Mouse (Mus musculus): ENCODE results near the gene Igtp. TPM values are rescaled to one million over a fixed set of nuclear protein-coding genes. Genes with fewer than 3 reads are reported as not detected.
"Not testable (repeated sequence)": the region's sequence is repeated elsewhere in the genome, so short reads cannot be mapped to it uniquely, and the experiment has no call there.

The Igtp gene
- 10.9 and 11.5 TPM in 2 replicates for polyA plus RNA-seq (2015; fragmentation: Nextera tagmentation; extraction: Ambion mirVana)

DNA sequence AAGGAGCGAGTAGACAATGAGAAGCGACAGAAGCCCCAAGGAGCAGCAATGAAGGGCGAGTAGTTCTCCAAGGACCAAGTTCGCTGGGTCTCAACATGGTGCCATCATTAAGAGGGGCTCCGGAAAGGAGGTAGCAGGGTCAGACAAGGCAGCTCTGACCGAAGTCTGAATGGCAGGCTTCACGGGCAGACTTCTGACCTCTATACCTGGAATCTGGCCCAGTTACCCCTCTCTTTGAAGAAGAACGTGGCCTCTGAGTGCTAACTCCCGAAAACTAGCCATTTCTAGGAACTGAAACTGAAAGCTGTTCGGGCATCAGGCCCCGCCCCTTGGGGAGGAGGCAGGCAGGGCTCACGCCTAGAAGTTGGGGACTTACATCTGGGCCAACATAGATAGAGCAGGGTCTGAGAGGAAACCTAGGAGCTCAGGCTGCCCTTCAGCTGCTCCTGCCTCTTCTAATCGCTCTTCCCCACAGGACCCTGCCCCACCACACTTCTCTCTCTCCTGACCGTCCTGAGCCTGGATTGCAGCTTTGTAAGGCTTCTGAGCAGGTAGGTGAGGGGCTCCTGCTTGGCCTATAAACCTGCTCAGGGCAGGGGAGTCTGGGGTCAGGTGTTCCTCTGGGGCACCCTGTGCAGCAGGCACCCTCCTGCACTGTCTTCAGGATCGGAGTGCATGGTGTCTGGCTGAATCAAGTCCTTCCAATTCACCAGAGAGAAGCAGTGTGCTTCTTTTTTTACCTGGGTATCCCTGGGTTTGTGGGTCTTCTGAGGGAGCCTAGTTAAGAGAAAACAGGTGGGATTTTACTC lies at the start of gene Igtp, which contains the start of gene Irgm2:
TSS of gene Igtp (plus strand) at position 328 of the 809 bp plus-strand sequence.
TSS of gene Irgm2 (plus strand) at position 390 of the 809 bp plus-strand sequence.
- H3K4me1 ChIP-seq (replicated peaks; ENCODE audit: control insufficient read depth, insufficient read depth, low read length); H3K27me3 ChIP-seq (replicated peaks; ENCODE audit: control insufficient read depth, insufficient read depth, low read length); H3K36me3 ChIP-seq (ENCODE audit: control insufficient read depth, insufficient read depth); H3K9me3 ChIP-seq (ENCODE audit: control insufficient read depth): not testable (repeated sequence)
- peak within 1 kb of the TSS; percentile 68 for H3K4me3 ChIP-seq (ENCODE audit: low read depth, low read length)
- peak within 1 kb of the TSS; percentile 78 for H3K4me2 ChIP-seq (replicated peaks; ENCODE audit: low read depth)
- peak within 1 kb of the TSS; percentile 83 for H3K27ac ChIP-seq (ENCODE audit: low read depth, low read length)
- peak; percentile 84 for ATAC-seq
- WGBS = 6% methylated on average over 13 of the region's 15 CpGs
- H3K9ac ChIP-seq (ENCODE audit: low read depth, low read length) = peak within 1 kb of the TSS; percentile 58

GRCm38 (mm10) chr11:58155458-58155857 lies 43.9 kb upstream of the Igtp start:
- Histone ChIP-seq H3K4me1 (replicated peaks; ENCODE audit: control insufficient read depth, insufficient read depth, low read length) (no peaks in the 10 kb centered on the region), H3K4me3 (ENCODE audit: low read depth, low read length) (no peak overlapping the region), H3K27ac (ENCODE audit: low read depth, low read length) (no peak overlapping the region), H3K9me3 (ENCODE audit: control insufficient read depth) (no peaks in the 10 kb centered on the region), H3K36me3 (ENCODE audit: control insufficient read depth, insufficient read depth) (peaks cover 45% of the 10 kb centered on the region), H3K4me2 (replicated peaks; ENCODE audit: low read depth) (no peak overlapping the region), H3K27me3 (replicated peaks; ENCODE audit: control insufficient read depth, insufficient read depth, low read length) (no peaks in the 10 kb centered on the region), H3K9ac (ENCODE audit: low read depth, low read length) (no peak overlapping the region)
- TF ChIP-seq CTCF (IDR thresholded peaks at IDR 0.05; ENCODE audit: low read depth) = no peak
- WGBS = 81% methylated on average over 9 of the region's 9 CpGs
- no peak for ATAC-seq

DNA sequence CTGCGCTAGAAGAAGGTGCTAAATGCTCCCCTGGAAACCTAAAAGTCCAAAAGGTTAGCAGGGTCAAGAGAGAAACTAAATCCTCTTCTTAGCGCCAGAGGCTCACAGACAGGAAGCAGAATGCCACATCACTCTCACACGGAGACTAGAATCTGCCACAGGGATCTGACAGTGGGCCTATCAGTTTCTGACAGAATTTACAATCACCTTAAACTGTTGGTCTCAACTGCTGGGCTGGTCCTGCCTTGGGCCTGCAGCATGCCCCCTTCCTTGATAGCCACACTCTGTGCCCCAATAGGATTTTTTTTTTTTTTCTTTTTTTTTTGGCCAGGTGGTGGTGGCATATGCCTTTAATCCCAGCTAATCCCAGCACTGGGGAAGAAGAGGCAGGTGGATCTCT lies 42.5 kb upstream of the Igtp start:
- H3K4me3 ChIP-seq (ENCODE audit: low read depth, low read length) = no peak overlapping the region
- no peak overlapping the region for H3K27ac ChIP-seq (ENCODE audit: low read depth, low read length)
- no peaks in the 10 kb centered on the region for H3K4me1 ChIP-seq (replicated peaks; ENCODE audit: control insufficient read depth, insufficient read depth, low read length)
- 72% methylated on average over 3 of the region's 3 CpGs for WGBS
- no peak overlapping the region for H3K9ac ChIP-seq (ENCODE audit: low read depth, low read length)
- no peak for TF ChIP-seq CTCF (IDR thresholded peaks at IDR 0.05; ENCODE audit: low read depth)
- H3K9me3 ChIP-seq (ENCODE audit: control insufficient read depth) = no peaks in the 10 kb centered on the region
- no peaks in the 10 kb centered on the region for H3K27me3 ChIP-seq (replicated peaks; ENCODE audit: control insufficient read depth, insufficient read depth, low read length)
- no peak overlapping the region for H3K4me2 ChIP-seq (replicated peaks; ENCODE audit: low read depth)
- ATAC-seq = no peak
- peaks cover 44% of the 10 kb centered on the region for H3K36me3 ChIP-seq (ENCODE audit: control insufficient read depth, insufficient read depth)

DNA sequence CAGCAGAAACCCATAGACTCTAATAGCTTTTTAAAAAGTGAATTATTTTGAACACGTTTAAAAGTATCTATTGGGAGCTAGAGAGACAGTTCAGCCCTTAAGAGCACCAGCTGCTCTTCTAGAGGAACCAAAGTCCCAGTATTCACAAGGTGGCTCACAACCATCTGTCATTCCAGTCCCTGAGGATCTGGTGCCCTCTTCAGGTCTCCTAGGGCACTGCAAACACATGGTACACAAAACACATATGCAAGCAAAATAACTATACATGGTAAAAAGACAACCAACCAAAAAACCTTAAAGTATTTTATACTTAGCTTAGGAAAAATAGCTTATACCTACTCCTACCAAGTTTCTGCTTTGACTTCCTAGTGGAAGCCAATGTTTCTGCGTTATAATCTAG lies 34.3 kb upstream of the Igtp start:
- H3K36me3 ChIP-seq (ENCODE audit: control insufficient read depth, insufficient read depth) = peaks cover 22% of the 10 kb centered on the region
- H3K27me3 ChIP-seq (replicated peaks; ENCODE audit: control insufficient read depth, insufficient read depth, low read length) = no peaks in the 10 kb centered on the region
- no peaks in the 10 kb centered on the region for H3K4me1 ChIP-seq (replicated peaks; ENCODE audit: control insufficient read depth, insufficient read depth, low read length)
- no peaks in the 10 kb centered on the region for H3K9me3 ChIP-seq (ENCODE audit: control insufficient read depth)
- H3K4me3 ChIP-seq (ENCODE audit: low read depth, low read length) = no peak overlapping the region
- no peak for ATAC-seq
- WGBS = 89% methylated on average over 2 of the region's 2 CpGs
- H3K4me2 ChIP-seq (replicated peaks; ENCODE audit: low read depth) = no peak overlapping the region
- H3K27ac ChIP-seq (ENCODE audit: low read depth, low read length) = no peak overlapping the region
- no peak overlapping the region for H3K9ac ChIP-seq (ENCODE audit: low read depth, low read length)
- peak; percentile 57 for TF ChIP-seq CTCF (IDR thresholded peaks at IDR 0.05; ENCODE audit: low read depth)

DNA sequence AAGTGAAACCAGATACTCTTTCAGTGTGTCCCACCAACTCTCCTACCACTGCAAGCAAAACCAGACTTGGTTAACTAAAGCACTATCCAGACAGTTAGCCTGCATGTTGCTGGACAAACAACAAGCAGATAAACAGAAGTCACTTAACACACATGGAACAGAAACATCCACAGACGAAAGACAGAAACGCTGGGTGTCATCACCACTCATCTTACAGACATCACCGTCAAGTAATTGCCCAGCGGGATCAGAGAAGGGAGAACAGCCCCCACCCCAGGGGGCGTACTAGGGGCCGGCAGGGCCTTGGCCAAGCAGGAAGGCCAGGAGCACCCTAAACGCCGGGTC lies 31.6 kb upstream of the Igtp start:
- no peak for ATAC-seq
- Histone ChIP-seq H3K36me3 (ENCODE audit: control insufficient read depth, insufficient read depth) (peaks cover 11% of the 10 kb centered on the region; the same call in 1 of the 2 replicates), H3K9me3 (ENCODE audit: control insufficient read depth) (no peaks in the 10 kb centered on the region), H3K4me1 (replicated peaks; ENCODE audit: control insufficient read depth, insufficient read depth, low read length) (no peaks in the 10 kb centered on the region), H3K27me3 (replicated peaks; ENCODE audit: control insufficient read depth, insufficient read depth, low read length) (no peaks in the 10 kb centered on the region), H3K4me2 (replicated peaks; ENCODE audit: low read depth) (peak overlapping the region; percentile 94), H3K9ac (ENCODE audit: low read depth, low read length) (peak overlapping the region; percentile 81), H3K4me3 (ENCODE audit: low read depth, low read length) (peak overlapping the region; percentile 94), H3K27ac (ENCODE audit: low read depth, low read length) (peak overlapping the region; percentile 50; the same call in 1 of the 2 replicates)
- WGBS = 1% methylated on average over 8 of the region's 8 CpGs
- no peak; the same call in 1 of the 2 replicates for TF ChIP-seq CTCF (IDR thresholded peaks at IDR 0.05; ENCODE audit: low read depth)

- under 1% methylated on average over 69 of the region's 71 CpGs for WGBS
- no peaks in the 10 kb centered on the region for H3K4me1 ChIP-seq (replicated peaks; ENCODE audit: control insufficient read depth, insufficient read depth, low read length)
- ATAC-seq = peak; percentile 83
- H3K36me3 ChIP-seq (ENCODE audit: control insufficient read depth, insufficient read depth) = peaks cover 11% of the 10 kb centered on the region; the same call in 1 of the 2 replicates
- peak; percentile 39 for TF ChIP-seq CTCF (IDR thresholded peaks at IDR 0.05; ENCODE audit: low read depth)
- H3K4me3 ChIP-seq (ENCODE audit: low read depth, low read length) = peak within 1 kb of the TSS; percentile 94
- peak within 1 kb of the TSS; percentile 50 for H3K27ac ChIP-seq (ENCODE audit: low read depth, low read length)
- H3K4me2 ChIP-seq (replicated peaks; ENCODE audit: low read depth) = peak within 1 kb of the TSS; percentile 94
- no peaks in the 10 kb centered on the region for H3K27me3 ChIP-seq (replicated peaks; ENCODE audit: control insufficient read depth, insufficient read depth, low read length)
- H3K9ac ChIP-seq (ENCODE audit: low read depth, low read length) = peak within 1 kb of the TSS; percentile 81
- H3K9me3 ChIP-seq (ENCODE audit: control insufficient read depth) = no peaks in the 10 kb centered on the region
Measured at GRCm38 (mm10) chr11:58168167-58168915, 31.0 kb upstream of the Igtp start, which contains the start of gene Gemin5. Gene Gemin5 (minus strand): TSS chr11:58168539.

Data from intestine, postnatal 0 days (tissue).